Mouse (Mus musculus): ENCODE measurements at regions not wholly inside any gene's neighbourhood (a gene's known extent, or its start where the extent isn't known, plus 50 kb on each side); places are given as distances from the start of the nearest gene placed in this dataset.

DNA sequence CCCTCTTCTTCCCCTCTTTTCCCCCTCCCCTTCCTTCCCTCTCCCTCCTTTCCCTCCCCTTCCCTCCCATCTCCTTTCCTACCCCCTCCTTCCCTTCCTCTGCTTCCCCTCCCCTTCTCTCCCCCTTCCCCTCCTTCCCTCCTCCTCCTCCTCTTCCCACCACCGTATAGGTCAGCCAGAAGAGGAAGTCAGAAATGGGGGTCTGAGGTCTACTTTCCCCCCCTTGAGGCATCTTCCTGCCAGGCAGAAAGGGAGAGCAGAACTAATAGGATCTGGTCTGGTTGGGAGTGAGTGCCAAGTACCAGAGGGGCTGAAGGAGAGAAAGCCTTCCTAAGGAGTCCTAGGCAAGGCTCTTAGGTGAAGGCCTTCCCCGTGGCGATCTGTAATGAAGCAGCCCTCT, 114.8 kb upstream of the Kcng1 start:
- TF ChIP-seq CTCF (IDR thresholded peaks at IDR 0.05; ENCODE audit: extremely low read depth, insufficient read depth, insufficient read length, insufficient replicate concordance) (no peak), POLR2A (IDR thresholded peaks at IDR 0.05; ENCODE audit: low read depth, low read length) (no peak)
